Mouse (Mus musculus) layer of hippocampus, adult 9-11 months (tissue): ENCODE results near the gene Dazap1.

ENCODE experiments used
- DNase-seq: peaks from one replicate; pipeline ENCODE4 v3.0.0; 2022

Gene Dazap1

DNA sequence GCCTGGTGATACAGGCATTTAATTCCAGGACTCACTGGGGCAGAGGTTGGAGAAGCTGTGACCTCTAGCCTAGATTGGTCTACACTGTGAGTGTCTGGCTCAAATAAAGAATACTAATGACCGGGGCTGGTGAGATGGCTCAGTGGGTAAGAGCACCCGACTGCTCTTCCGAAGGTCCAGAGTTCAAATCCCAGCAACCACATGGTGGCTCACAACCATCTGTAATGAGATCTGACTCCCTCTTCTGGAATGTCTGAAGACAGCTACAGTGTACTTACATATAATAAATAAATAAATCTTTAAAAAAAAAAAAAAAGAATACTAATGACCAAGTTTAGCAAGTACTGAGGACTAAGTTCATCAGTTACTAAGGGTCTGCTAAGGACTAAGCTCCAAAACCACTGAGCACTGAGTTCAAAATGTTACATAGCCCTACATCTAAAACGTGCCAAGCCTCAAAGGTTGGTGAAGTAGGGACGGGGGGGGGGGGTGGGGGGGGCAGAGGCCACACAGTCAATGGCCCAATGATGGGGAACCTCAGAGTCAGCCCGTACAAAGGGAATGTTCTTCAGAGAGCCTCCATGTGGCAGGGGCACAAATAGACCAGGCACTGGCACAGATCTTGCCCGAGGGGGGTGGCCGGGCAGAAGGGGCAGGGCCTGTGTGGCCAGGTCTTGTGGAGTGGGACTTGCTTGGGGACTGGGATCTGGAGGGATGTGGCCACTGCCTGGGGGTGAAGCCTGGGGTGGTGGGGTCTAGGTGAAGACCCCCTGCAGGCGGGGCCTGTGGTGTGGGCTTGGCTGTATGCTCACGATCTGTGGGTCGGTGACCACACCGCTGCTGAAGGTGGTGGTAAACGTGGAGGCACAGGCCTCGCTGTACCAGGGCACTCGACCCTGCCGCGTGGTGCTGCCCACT lies 63.1 kb downstream of the Dazap1 start:
- no peak for DNase-seq

DNA sequence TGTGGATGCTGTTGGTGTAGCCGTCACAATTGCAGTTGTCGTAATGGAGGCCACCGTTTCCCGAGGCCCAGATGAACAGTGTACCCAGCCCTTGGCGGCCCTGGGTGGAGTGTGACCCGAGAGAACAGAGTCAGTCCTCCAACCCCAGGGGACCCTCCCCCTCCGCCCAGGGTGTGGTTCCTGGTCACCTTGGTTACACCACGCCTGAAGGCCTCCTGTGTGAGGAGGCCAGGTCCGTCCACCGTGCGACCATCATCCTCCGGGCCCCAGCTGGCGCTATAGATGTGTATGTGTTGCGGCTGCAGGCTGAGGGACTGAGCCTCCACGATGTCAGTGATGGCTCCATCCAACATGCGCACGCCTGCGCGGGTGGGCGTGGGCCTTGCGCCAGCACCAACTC lies 63.8 kb downstream of the Dazap1 start:
- DNase-seq: no peak

DNA sequence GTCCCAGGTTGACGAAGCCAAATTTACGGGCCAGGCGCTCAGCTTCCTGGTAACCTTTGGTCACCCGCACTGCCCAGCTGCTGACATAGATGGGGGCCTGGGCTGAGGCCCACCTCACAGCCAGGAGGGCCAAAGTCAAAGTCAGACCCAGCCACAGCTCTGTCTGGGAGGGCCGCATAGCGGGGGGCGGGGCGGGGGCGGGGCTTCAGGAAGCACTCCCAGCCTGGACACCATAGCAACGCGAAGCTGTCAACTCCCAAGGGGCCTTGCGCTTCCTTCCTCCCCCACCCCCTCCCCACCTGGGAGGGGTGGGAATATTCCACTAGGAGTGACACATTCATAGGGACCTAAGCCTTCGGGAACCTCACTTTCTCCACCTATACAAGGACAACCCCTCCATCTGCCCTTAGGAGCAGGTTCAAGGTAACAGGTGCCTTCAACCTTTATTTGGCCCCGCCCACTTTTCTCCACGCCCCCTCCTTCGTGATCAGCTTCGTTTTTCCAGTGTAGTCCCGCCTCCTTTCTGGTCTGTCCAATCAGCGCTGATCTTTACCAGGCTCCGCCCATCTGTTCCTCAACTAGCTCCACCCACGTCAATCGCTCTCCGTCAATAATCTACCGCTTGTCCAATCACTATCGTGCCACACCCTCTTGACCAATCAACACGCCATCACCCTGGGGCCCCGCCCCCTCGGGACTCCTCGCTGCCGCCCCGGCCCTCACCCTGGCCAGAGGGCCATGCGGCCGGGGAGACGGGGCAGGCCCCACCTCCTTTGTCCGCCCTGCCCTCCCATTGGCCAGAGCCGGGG lies 68.2 kb downstream of the Dazap1 start, which contains the start of the genes Pcsk4 and Reep6:
Gene Pcsk4, minus strand, starts transcription at position 226 of the 809 bp plus-strand sequence.
Gene Reep6, plus strand, starts transcription at position 681 of the 809 bp plus-strand sequence.
- peak; percentile 98 for DNase-seq

DNA sequence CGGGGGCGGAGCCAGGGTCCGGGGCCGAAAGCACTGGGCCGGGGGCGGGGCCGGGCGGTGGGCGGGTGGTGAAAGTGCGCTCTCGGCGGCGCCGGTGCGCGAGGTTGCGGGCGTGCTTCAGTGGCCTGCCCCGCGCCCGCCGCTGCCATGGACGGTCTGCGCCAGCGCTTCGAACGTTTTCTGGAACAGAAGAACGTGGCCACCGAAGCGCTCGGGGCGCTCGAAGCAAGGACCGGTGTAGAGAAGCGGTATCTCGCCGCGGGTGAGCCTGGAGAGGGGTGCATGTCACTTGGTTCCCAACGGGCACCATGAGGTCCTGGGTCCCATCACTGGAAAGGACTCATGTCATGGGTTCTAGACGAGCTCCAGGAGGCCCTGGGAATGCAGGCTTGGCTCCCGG lies 68.8 kb downstream of the Dazap1 start:
- DNase-seq: no peak

DNA sequence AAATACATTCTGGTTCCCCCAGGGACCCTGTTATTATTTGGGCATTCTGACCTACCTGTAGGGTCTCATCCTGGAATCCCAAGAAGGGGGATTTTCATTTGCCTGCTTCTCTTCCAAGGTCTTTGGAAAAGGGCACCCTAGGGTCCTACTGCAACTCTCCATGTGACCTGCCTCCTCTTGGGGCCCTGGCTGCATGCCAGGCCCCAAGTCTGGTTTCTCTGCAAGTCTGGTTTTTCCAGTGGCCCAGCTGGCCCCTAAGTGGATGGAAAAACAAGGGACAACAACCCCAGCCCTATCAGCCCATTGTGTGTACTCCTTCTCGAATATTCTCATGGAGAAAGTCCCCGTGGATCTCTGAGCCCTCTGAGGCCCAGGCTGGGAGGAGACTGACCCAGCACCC lies 69.6 kb downstream of the Dazap1 start:
- DNase-seq: no peak

DNA sequence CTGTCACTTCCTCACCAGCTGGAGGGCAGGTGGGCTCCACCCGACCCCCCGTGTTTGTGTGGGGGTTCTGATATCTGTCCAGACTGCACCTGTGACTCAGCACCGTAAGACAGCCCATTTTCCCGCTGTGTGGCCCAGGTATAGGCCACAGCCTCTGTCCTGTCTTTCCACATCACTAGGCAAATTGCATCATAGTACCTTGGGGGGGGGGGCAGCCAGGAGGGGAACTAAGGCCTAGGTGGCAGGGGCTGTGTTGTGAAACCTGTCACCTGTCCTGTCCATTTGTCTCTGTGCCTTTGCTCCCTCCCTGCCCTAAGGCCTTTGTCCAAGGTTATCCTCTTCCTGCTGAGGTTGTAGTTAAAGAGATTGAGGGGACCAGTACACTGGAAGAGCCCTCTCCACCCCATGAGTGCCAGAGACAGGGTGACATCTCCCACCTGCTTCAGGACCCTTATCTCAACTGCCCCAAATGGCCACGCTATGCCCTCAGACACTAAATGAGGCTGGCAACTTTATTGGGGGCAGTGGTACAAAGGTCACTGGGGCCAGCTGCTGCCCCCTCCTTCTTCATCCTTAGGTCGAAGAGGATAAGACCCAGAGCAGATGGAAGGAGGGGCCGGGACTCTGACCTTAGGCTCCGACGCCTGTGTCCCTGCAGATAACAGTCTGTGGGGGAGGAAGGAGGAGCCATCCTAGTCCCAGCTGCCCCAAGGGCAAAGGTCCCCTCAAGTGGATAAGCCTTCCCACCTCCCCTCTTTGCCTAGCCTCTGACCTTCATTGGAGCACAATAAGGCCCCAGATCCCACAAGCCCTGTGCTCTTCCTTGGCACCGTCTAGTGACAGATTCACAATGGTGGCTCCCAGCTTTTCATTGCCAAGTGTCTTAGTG lies 70.6 kb downstream of the Dazap1 start:
- DNase-seq: no peak

DNA sequence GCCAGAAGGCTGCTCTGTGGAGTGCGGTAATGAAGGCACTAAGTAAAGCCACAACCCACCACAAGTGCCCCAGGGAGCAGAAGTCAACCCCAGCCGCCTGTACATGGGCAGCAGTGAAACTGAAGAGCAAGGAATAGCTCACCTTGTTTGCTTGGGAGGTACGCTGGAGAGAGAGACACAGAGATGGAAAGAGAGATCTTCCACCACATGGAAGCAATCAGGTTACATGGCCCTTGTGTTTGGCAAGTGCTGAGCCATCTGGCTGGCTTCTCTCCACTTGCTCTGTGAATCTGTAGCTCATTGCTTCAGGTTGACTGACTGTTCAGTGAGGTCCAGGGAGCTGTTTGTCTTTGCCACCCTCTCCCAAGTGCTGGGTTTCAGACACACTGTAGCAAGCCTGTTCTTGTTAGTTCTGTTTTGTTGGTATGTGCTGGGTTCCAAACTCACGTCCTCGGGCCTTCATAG lies 71.3 kb downstream of the Dazap1 start:
- DNase-seq: no peak

DNA sequence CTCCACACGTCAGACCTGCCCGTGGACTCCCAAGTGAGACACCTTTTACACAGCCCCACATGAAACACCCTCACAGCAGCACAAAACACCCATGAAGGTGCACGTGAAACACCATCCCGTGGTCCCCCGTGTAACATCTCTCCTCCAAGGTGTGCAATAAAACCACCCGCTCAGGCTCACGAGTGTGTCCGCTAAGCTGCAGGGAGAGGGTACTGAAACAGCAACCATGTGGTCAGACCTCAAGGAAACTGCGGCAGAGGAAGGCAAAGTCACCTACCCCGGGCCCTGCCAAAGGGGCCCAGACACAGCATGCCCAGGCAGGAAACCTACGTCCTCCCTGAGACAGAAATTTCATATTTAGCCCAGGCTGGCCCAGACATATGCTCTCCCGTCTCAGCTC lies 75.0 kb downstream of the Dazap1 start:
- DNase-seq: no peak
